Mouse (Mus musculus) hindbrain, embryonic 15.5 days (tissue): ENCODE measurements around the gene Hecw1. TPM values are rescaled to one million over a fixed set of nuclear protein-coding genes. Genes with fewer than 3 reads are reported as not detected.

Source experiments
- ATAC-seq: fragments of 200-750 bp; cut with Nextera tagmentation; 2 replicates; pipeline ENCODE4 v1.8.0; 2017; ENCODE audit warnings: low read depth, moderate number of reproducible peaks, moderate TSS enrichment; ENCODE audit not compliant: low FRiP score
- H3K27ac ChIP-seq: fragments of 300-500 bp; sonication (generic); replicated peaks from 2 replicates; pipeline ENCODE4 v1.5.1; 2015; ENCODE audit warnings: mild to moderate bottlenecking, inconsistent platforms
- H3K27me3 ChIP-seq: fragments of 300-500 bp; sonication (generic); 2 replicates; pipeline ENCODE4 v1.6.1; 2015; ENCODE audit warnings: control low read depth, inconsistent platforms
- H3K36me3 ChIP-seq: fragments of 300-500 bp; sonication (generic); 2 replicates; pipeline ENCODE4 v1.6.1; 2015; ENCODE audit warnings: control low read depth, inconsistent platforms
- H3K4me1 ChIP-seq: fragments of 300-500 bp; sonication (generic); replicated peaks from 2 replicates; pipeline ENCODE4 v1.6.1; 2015; ENCODE audit warnings: control low read depth, inconsistent platforms
- H3K4me2 ChIP-seq: fragments of 300-500 bp; sonication (generic); 2 replicates; pipeline ENCODE4 v1.6.1; 2015; ENCODE audit warnings: moderate library complexity, mild to moderate bottlenecking, inconsistent platforms
- H3K4me3 ChIP-seq: fragments of 300-500 bp; sonication (generic); 2 replicates; pipeline ENCODE4 v1.5.1; 2015; ENCODE audit warnings: mild to moderate bottlenecking, inconsistent platforms
- H3K9ac ChIP-seq: fragments of 300-500 bp; sonication (generic); 2 replicates; pipeline ENCODE4 v1.6.1; 2015; ENCODE audit warnings: inconsistent platforms
- H3K9me3 ChIP-seq: fragments of 300-500 bp; sonication (generic); 2 replicates; pipeline ENCODE4 v1.6.1; 2016; ENCODE audit warnings: control low read depth, inconsistent platforms
- WGBS: fragments of 180-500 bp; shearing (Covaris S2); methylation state at CpG from one replicate; pipeline ENCODE4 v1.1.7; 2015; 5-methylcytosine and 5-hydroxymethylcytosine counted together
- polyA plus RNA-seq: library from polyadenylated mRNA; unstranded; fragments of >200 nt; fragmentation: Nextera tagmentation; extraction: Ambion mirVana; gene quantifications from 2 replicates; pipeline ENCODE4 v1.2.1, GENCODE M21; 2015

Gene Hecw1
- polyA plus RNA-seq, result 37.9 and 38.9 TPM in 2 replicates

GRCm38 (mm10) chr13:14522906-14523269, at the start of gene Hecw1:
Gene Hecw1, minus strand, starts transcription at chr13:14523228.
- peaks cover 27% of the 10 kb centered on the region for H3K4me1 ChIP-seq
- H3K4me2 ChIP-seq, result peak within 1 kb of the TSS; percentile 67
- peak; percentile 87 for ATAC-seq
- H3K4me3 ChIP-seq, result peak within 1 kb of the TSS; percentile 68
- no peaks in the 10 kb centered on the region for H3K9me3 ChIP-seq
- H3K36me3 ChIP-seq, result no peaks in the 10 kb centered on the region
- under 1% methylated on average over 15 of the region's 15 CpGs for WGBS
- peak within 1 kb of the TSS; percentile 94 for H3K27ac ChIP-seq
- H3K9ac ChIP-seq, result peak within 1 kb of the TSS; percentile 74
- H3K27me3 ChIP-seq, result no peaks in the 10 kb centered on the region

DNA sequence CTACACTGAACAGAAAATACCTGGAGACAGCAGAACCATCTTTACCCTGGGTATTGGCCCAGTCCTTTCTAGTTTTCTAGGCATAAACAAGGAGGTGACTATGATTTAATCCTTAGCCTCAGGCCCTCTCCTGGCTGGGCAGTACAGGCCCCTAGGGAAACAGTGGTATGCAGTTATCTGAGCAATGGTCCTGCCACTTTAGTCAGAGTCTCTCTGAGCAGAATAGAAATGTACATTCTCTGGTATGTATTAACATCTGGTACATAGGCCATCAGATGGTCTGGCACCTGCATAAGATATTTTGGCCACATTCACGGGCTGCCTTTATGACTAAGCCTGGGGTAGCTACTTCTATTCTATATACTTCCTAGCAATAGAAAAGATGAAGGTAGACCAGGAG, 38.3 kb upstream of the Hecw1 start:
- H3K4me3 ChIP-seq, result no peak overlapping the region
- H3K27ac ChIP-seq, result no peak overlapping the region
- H3K36me3 ChIP-seq, result no peaks in the 10 kb centered on the region
- ATAC-seq, result no peak
- H3K27me3 ChIP-seq, result no peaks in the 10 kb centered on the region
- no peak overlapping the region for H3K9ac ChIP-seq
- WGBS, result 93% methylated on average over 1 of the region's 1 CpGs
- H3K4me1 ChIP-seq, result no peaks in the 10 kb centered on the region
- no peak overlapping the region for H3K4me2 ChIP-seq
- H3K9me3 ChIP-seq, result no peaks in the 10 kb centered on the region

DNA sequence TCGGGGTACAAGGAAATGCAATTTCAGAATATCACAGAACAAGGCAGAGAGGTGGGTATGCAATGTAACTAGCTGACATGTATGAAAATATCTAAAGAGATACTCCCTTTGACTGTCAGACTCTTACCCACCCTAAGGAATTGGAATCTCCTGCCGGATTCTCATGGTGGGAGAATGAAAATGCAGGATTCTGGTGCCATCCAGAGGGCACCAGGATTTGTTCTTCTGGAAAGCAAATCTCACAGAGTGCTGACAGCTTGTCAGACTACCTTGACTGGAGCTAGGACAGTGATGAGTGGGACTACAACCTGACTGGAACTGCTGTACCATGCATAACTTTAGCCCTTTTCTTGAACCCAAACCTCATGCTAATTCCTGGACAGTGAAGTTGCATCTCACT, 29.6 kb upstream of the Hecw1 start:
- no peaks in the 10 kb centered on the region for H3K4me1 ChIP-seq
- H3K36me3 ChIP-seq, result no peaks in the 10 kb centered on the region
- no peak overlapping the region for H3K9ac ChIP-seq
- no peaks in the 10 kb centered on the region for H3K27me3 ChIP-seq
- H3K9me3 ChIP-seq, result no peaks in the 10 kb centered on the region
- no peak overlapping the region for H3K27ac ChIP-seq
- H3K4me2 ChIP-seq, result no peak overlapping the region
- WGBS, result 81% methylated on average over 2 of the region's 2 CpGs
- no peak for ATAC-seq
- H3K4me3 ChIP-seq, result no peak overlapping the region

DNA sequence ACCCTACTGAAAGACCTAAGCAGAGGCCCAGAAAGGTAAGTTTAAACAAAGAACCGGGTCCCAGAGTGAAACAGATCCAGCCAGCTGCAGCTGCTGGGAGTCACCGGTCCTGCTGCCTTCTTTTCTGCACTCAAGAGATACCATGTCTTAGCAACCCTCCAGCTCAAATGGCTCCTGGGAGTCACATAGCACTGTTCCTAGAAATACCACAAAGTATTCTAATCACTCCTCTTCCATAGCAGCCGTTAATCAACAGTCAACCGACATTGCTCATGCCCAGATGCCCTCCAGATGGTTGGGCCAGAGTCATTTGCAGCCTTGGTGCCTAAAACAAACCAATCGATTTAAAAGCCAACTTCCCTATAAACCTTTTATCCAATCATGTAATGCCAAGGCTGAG, 19.8 kb upstream of the Hecw1 start:
- WGBS, result 95% methylated on average over 5 of the region's 5 CpGs
- Histone ChIP-seq H3K4me2 (no peak overlapping the region), H3K27me3 (no peaks in the 10 kb centered on the region), H3K9ac (no peak overlapping the region), H3K4me1 (no peaks in the 10 kb centered on the region), H3K36me3 (no peaks in the 10 kb centered on the region), H3K27ac (no peak overlapping the region), H3K4me3 (no peak overlapping the region), H3K9me3 (no peaks in the 10 kb centered on the region)
- ATAC-seq, result no peak

- peak; percentile 94 for ATAC-seq
- H3K4me3 ChIP-seq, result peak overlapping the region; percentile 68
- peak overlapping the region; percentile 74 for H3K9ac ChIP-seq
- peak overlapping the region; percentile 94 for H3K27ac ChIP-seq
- H3K36me3 ChIP-seq, result no peaks in the 10 kb centered on the region
- peak overlapping the region; percentile 67 for H3K4me2 ChIP-seq
- H3K27me3 ChIP-seq, result no peaks in the 10 kb centered on the region
- H3K9me3 ChIP-seq, result no peaks in the 10 kb centered on the region
- peaks cover 32% of the 10 kb centered on the region for H3K4me1 ChIP-seq
- WGBS, result 2% methylated on average over 35 of the region's 38 CpGs
Observed at GRCm38 (mm10) chr13:14522128-14522905, 711 bp downstream of the Hecw1 start.

- WGBS, result 6% methylated on average over 4 of the region's 4 CpGs
- H3K27ac ChIP-seq, result peak overlapping the region; percentile 94
Observed at GRCm38 (mm10) chr13:14521746-14522127, 1.3 kb downstream of the Hecw1 start.

DNA sequence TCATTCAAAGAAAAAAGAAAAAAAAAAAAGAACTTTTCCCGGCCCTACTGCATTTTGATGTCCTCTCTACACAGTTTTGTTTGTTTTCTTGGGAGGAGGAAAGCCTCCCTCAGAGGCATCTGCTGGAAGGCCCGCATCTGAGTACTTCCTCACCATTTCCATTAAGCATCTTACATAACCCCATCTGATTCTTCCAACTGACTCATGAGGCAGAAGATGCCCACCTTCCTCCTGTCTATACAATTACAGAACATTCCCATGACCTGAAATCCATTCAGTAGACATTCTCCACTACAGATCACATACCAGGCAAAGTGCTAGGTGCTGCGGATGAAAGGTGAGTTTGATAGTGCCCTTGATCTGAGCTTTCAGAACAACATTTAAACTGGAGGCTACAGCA, 3.4 kb downstream of the Hecw1 start:
- H3K27me3 ChIP-seq, result no peaks in the 10 kb centered on the region
- WGBS, result 80% methylated on average over 3 of the region's 3 CpGs
- H3K9me3 ChIP-seq, result no peaks in the 10 kb centered on the region
- peak overlapping the region; percentile 68 for H3K4me3 ChIP-seq
- H3K4me2 ChIP-seq, result peak overlapping the region; percentile 67
- H3K9ac ChIP-seq, result no peak overlapping the region
- no peak for ATAC-seq
- no peak overlapping the region for H3K27ac ChIP-seq
- H3K36me3 ChIP-seq, result no peaks in the 10 kb centered on the region
- peaks cover 32% of the 10 kb centered on the region for H3K4me1 ChIP-seq

More at GRCm38 (mm10) chr13:14521746-14522127, 1.3 kb downstream of the Hecw1 start:
- peaks cover 32% of the 10 kb centered on the region for H3K4me1 ChIP-seq
- H3K27me3 ChIP-seq, result no peaks in the 10 kb centered on the region
- peak overlapping the region; percentile 68 for H3K4me3 ChIP-seq
- peak overlapping the region; percentile 67 for H3K4me2 ChIP-seq
- ATAC-seq, result peak; percentile 13
- H3K9ac ChIP-seq, result peak overlapping the region; percentile 74
- H3K36me3 ChIP-seq, result no peaks in the 10 kb centered on the region
- no peaks in the 10 kb centered on the region for H3K9me3 ChIP-seq

GRCm38 (mm10) chr13:14517478-14517877, 5.5 kb downstream of the Hecw1 start:
- H3K27ac ChIP-seq, result no peak overlapping the region
- H3K36me3 ChIP-seq, result no peaks in the 10 kb centered on the region
- no peak overlapping the region for H3K9ac ChIP-seq
- no peak overlapping the region for H3K4me3 ChIP-seq
- H3K4me1 ChIP-seq, result peaks cover 28% of the 10 kb centered on the region
- H3K27me3 ChIP-seq, result no peaks in the 10 kb centered on the region
- no peaks in the 10 kb centered on the region for H3K9me3 ChIP-seq
- WGBS, result 89% methylated on average over 3 of the region's 3 CpGs
- no peak for ATAC-seq
- H3K4me2 ChIP-seq, result no peak overlapping the region

- H3K27ac ChIP-seq, result no peak overlapping the region
- ATAC-seq, result no peak
- 83% methylated on average over 2 of the region's 2 CpGs for WGBS
Observed at GRCm38 (mm10) chr13:14515106-14515505, 7.9 kb downstream of the Hecw1 start.

DNA sequence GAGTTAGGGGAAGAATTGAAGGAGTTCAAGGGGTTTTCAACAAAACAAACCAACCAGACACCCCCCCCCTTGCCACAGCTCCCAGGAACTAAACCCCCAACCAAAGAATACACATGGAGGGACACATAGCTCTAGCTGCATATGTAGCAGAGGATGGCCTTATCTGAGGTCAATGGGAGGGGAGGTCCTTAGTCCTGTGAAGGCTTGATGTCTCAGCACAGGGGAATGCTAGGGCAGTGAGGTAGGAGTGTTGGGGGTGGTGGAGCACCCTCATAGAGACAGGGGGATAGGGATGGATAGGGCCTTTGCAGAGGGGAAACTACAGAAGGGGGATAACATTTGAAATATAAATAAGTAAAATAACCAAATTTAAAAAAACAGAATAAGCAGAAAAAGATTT, 9.1 kb downstream of the Hecw1 start:
- Histone ChIP-seq H3K9me3 (no peaks in the 10 kb centered on the region), H3K27ac (no peak overlapping the region), H3K4me3 (no peak overlapping the region), H3K27me3 (no peaks in the 10 kb centered on the region), H3K9ac (no peak overlapping the region), H3K4me1 (peaks cover 8% of the 10 kb centered on the region; the same call in 1 of the 2 replicates), H3K36me3 (no peaks in the 10 kb centered on the region), H3K4me2 (no peak overlapping the region)
- ATAC-seq, result no peak

More at GRCm38 (mm10) chr13:14515106-14515505, 7.9 kb downstream of the Hecw1 start:
- no peak overlapping the region for H3K9ac ChIP-seq
- peaks cover 20% of the 10 kb centered on the region for H3K4me1 ChIP-seq
- H3K9me3 ChIP-seq, result no peaks in the 10 kb centered on the region
- H3K4me2 ChIP-seq, result no peak overlapping the region
- no peaks in the 10 kb centered on the region for H3K36me3 ChIP-seq
- H3K4me3 ChIP-seq, result no peak overlapping the region
- no peaks in the 10 kb centered on the region for H3K27me3 ChIP-seq

DNA sequence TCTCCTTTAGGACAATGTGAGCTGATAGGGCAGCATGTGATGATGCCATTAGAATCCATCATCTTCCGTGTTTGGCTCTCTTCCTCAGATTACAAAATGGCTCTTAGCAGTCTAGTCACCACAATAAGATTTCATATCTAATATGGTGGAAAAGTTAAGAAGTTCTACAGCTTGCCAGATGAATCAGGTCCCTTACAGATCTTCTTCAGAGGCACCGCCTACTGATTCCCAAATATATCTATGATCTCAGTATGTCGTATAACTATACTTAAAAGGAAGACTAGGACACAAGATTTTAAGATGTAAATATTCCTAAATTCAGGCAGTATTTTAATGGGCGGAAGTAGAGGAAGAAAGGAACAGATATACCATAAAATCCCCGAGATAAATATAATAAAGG, 16.3 kb downstream of the Hecw1 start:
- H3K27me3 ChIP-seq, result no peaks in the 10 kb centered on the region
- H3K4me1 ChIP-seq, result no peaks in the 10 kb centered on the region
- 92% methylated on average over 5 of the region's 5 CpGs for WGBS
- no peaks in the 10 kb centered on the region for H3K36me3 ChIP-seq
- no peaks in the 10 kb centered on the region for H3K9me3 ChIP-seq
- H3K4me3 ChIP-seq, result no peak overlapping the region
- ATAC-seq, result no peak
- no peak overlapping the region for H3K9ac ChIP-seq
- no peak overlapping the region for H3K27ac ChIP-seq
- H3K4me2 ChIP-seq, result no peak overlapping the region

DNA sequence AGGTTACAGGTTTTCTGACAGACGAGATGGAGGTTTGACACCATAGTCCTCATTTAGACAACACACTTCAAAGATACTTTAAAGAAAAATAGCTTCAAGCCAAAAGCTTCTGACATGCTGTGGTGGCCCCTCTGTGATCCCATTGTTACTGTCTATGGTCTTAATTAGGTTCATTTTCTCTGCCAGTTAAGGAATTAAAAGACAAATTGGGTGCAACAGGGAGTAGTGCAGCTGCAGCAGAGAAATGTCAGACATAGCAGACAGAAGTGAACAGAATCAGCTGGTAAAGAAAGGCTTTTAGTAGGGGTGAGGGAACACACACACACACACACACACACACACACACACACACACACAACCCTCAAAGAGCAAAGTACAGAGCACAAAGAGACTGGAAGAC, 22.8 kb downstream of the Hecw1 start:
- no peaks in the 10 kb centered on the region for H3K9me3 ChIP-seq
- no peak overlapping the region for H3K4me3 ChIP-seq
- no peaks in the 10 kb centered on the region for H3K4me1 ChIP-seq
- no peak overlapping the region for H3K4me2 ChIP-seq
- no peak overlapping the region for H3K9ac ChIP-seq
- H3K36me3 ChIP-seq, result no peaks in the 10 kb centered on the region
- H3K27me3 ChIP-seq, result no peaks in the 10 kb centered on the region
- ATAC-seq, result no peak; the same call in 1 of the 2 replicates
- no peak overlapping the region for H3K27ac ChIP-seq
- 31% methylated on average over 1 of the region's 1 CpGs for WGBS

GRCm38 (mm10) chr13:14498780-14499179, 24.2 kb downstream of the Hecw1 start:
- H3K4me2 ChIP-seq, result no peak overlapping the region
- no peaks in the 10 kb centered on the region for H3K9me3 ChIP-seq
- 88% methylated on average over 8 of the region's 8 CpGs for WGBS
- H3K4me3 ChIP-seq, result no peak overlapping the region
- no peak overlapping the region for H3K9ac ChIP-seq
- H3K27me3 ChIP-seq, result no peaks in the 10 kb centered on the region
- no peak overlapping the region for H3K27ac ChIP-seq
- no peaks in the 10 kb centered on the region for H3K4me1 ChIP-seq
- no peak for ATAC-seq
- no peaks in the 10 kb centered on the region for H3K36me3 ChIP-seq
